Mouse (Mus musculus) adipocyte (in vitro differentiated cells): Measurements from ENCODE around the gene Tada2a.

Experiments
- DNase-seq: peaks from one replicate; pipeline ENCODE4 v3.0.0-alpha.2; 2016; ENCODE audit warnings: low spot score

The Tada2a gene

GRCm38 (mm10) chr11:84128943-84129798 lies at the start of gene Tada2a, which contains the start of gene Acaca:
Gene Tada2a, minus strand, starts transcription at chr11:84129600.
Gene Acaca, plus strand, starts transcription at chr11:84129672.
- DNase-seq = peak; percentile 69

DNA sequence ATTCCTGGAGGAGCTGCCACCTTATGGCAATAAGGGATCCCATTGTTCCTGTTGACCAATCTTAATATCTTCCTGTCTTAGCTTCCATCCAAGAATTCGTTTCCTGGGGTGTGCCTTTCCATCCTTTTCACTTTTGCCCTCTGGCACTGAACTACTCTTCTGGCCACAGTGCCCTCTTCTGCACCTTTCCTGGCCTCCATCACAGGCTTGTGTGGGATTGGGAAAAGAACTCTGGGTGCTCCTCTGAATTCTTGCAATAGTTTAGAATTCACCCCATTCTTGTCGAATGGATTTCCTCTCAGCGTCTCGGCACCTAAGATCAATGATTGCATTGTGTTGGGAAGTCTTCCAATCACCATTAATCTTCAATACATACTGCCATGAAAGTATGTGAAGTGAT lies 49.2 kb upstream of the Tada2a start:
- no peak for DNase-seq

DNA sequence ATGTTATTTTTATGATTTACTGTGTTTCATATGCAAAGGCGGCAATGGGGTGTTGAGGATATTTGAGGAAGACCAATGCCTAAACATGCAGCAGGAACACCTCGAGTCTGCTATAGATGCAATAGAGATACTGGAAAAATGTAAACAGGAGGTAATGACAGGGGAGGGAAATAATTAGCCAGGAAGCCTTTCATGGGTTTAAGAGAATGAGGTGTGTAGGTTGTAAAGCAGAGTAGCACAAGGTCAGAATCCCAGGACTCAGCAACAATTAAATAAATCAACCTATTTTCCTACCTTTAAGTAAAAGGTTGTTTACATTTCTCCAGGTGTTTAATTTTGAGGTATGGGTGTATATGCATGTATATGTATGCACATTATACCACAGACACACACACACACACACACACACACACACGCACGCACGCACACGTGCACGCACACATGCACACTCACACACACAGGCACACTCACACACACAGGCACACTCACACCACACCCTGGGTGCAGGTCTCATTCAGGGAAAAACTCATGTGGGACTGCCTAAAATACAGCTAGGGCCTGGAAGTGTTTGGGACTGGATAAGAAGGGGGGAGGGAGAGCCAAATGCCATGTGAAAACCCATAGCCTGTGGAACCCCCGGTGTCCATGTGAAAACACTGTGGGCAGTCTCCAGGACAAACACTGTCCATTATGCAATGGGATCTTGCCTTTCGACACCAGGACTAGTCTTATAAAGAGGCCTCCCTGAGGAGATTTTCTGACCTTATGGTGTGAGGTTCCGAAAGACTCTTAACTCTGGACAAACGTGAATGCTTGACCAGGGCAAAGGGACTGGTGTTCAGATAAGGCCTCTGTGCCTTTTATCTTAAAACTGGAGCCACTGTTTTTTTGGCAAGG lies 43.4 kb upstream of the Tada2a start:
- DNase-seq = peak; percentile 74

- DNase-seq = peak; percentile 84
Observed at GRCm38 (mm10) chr11:84168701-84169288, 39.4 kb upstream of the Tada2a start.

- DNase-seq = no peak
Observed at GRCm38 (mm10) chr11:84167046-84167526, 37.7 kb upstream of the Tada2a start, which contains the start of gene Gm11437. Gene Gm11437, minus strand, starts transcription at chr11:84167476.

GRCm38 (mm10) chr11:84164561-84164960 lies 35.2 kb upstream of the Tada2a start:
- no peak for DNase-seq

DNA sequence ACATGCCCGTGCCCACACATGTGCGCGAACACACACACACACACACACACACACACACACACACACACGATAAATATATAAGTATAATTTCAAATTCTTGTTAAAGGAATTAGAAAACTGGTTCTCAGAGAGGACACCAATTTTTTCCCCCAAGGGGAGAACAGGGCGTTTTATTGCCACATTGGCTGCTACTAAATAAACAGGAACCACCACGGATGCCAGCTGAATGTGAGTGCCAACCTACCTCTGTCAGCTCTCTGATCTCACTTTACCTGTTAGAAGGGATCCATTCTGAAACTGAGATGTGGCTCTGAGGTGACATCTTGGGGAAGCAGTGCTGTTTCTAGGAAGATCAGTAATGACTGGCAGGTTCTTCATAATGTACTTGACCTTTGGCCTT lies 34.7 kb upstream of the Tada2a start:
- no peak for DNase-seq

DNA sequence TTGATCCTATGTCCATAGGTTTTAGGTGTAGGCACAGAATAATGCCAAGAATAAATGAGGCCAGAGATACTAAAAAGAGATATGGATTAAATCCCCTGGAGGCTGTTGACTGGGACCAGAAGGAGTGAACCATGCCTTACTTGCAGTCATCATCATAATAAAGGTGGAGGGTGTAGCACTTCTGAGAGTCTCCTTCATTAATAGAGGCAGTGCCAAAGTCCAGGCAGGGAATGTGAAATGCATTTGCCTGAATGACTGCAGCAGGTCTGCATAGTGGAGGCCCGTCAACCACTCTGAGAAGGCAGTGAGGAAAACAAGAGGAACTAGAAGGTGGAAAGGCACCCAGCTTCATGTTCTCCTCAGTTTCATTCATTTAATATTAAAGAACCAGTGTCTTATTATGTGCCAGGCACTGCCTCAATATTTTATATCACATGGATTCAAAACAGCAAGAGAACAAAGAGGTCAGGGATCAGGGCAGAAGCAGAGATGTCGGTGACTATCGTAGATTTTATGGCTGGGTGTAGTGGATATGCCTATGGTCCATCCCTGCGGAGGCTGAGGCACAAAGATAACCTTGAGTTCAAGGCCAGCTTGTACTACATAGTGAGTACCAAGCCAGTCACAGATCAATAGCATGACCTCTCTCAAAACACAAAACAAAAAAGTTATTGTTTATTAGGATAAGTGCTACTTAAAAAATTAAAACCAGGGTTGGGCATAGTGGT lies 27.3 kb upstream of the Tada2a start:
- DNase-seq = no peak

DNA sequence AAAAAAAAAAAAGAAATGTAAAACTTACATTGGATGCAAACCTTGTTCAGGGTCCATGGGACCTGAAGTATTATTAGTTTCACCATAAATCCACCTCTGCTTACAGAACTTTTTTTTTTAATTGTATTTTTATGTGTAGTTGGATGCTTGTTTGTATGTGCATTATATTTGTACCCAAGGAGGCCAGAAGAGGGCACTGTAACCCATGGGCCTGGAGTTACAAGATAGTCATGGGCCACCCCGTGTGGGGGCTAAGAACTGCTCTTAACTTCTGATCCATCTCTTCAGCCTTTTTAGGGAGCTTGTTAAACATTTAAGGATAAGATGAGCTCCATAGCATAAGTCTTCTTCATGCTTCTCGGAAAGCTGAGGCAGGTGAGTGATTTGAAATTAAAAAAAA lies 21.5 kb upstream of the Tada2a start:
- DNase-seq = no peak

DNA sequence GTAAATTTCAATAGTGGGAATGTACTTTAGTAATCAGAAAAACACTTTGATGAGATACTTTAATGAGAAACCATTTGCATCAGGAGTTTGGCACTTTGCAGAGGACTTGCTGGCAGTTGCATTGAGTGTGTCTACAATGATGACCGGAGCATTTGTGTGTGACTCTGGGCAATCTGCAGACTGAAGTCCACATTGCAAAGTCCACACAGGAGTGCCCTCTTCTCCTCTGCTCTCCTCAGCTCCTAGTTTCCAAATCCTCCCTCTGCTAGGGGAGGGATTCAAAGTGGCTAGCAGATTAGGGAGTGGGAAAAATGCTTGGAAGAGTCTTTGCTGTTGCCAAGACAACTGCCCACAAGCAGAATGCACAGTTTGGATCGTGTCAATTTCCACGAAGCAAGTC lies 16.7 kb upstream of the Tada2a start:
- DNase-seq = no peak

- DNase-seq = no peak
Observed at GRCm38 (mm10) chr11:84145201-84145798, 15.9 kb upstream of the Tada2a start.

GRCm38 (mm10) chr11:84141752-84142151 lies 12.4 kb upstream of the Tada2a start:
- DNase-seq = peak; percentile 70

DNA sequence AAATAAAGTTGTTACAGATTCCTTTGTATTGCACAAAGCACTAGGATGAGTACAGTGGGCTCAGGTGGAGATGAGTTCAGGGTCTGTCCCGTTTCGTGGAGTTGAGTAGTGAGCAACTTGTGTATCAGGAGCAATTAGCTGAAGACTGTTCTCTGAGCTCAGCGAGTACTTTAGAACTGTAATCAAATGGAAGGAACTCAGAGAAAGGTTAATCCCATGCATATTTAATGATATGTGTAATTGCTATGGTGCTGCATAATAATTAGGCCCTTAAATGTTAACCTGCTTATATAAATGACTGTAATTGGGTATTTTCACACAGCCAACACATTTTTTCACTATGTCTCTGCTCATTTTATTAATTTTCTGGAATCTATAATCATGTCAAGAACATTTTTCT lies 7.1 kb upstream of the Tada2a start:
- DNase-seq = no peak

DNA sequence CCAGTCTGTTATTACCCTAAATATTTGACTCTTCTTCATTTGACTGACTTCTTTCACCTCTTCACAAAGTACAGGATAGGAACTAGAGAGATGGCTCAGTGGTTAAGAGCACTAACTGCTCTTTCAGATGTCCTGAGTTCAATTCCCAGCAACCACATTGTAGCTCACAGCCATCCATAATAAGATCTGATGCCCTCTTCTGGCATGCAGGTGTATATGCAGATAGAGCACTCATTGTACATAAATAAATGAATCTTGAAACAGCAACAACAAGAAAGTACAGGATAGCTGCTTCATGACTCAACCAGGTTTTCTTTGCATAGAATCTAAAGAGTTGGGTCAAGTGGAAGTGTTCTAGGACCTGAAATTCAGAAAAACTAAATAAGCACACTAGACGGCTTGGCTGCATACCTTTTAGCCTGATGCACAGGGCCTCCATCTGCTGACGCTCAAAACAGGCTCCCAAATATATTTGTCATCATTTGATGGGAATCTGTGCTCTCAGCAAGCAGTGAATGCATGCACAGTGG lies 5.0 kb upstream of the Tada2a start:
- no peak for DNase-seq

DNA sequence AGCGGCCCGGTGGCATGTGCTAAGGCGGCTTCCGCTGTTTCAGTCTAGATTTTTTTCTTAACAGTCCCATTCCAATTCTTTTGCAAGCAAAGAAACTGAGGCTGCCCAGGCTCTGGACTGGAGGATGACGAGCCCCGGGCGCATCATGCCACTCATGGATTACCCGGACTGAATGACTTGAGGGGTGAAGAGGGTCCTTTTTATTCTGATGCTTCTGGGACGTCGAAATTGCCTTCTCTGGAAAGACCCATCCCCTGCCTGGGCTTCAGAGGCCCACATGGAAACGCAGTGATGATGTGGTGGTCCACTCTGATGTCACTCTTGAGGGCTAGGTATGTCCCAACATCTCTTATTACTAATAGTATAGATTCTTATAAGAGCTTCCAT lies 392 bp upstream of the Tada2a start:
- DNase-seq = no peak

- no peak for DNase-seq
Observed at GRCm38 (mm10) chr11:84127977-84128376, 1.4 kb downstream of the Tada2a start.

- peak; percentile 10 for DNase-seq
Observed at GRCm38 (mm10) chr11:84121051-84121956, 8.1 kb downstream of the Tada2a start.

GRCm38 (mm10) chr11:84117431-84117830 lies 12.0 kb downstream of the Tada2a start:
- no peak for DNase-seq

GRCm38 (mm10) chr11:84116221-84116620 lies 13.2 kb downstream of the Tada2a start:
- no peak for DNase-seq

GRCm38 (mm10) chr11:84115646-84116045 lies 13.8 kb downstream of the Tada2a start:
- no peak for DNase-seq
